Mouse (Mus musculus): ENCODE results near the gene Samd11.

GRCm38 (mm10) chr4:156219936-156220335 is 35.5 kb downstream of the Samd11 start:
- TF ChIP-seq CTCF (conservative IDR thresholded peaks at IDR 0.05; ENCODE audit: low read length) (no peak), NANOG (IDR thresholded peaks at IDR 0.05; ENCODE audit: borderline replicate concordance, low read length) (no peak), POU5F1 (IDR thresholded peaks at IDR 0.05; ENCODE audit: borderline replicate concordance, low read length) (no peak)

Measured in E14TG2a.4 (cell line).